Mouse (Mus musculus) megakaryocyte, embryonic 14.5 days (primary cell): Measurements from ENCODE around the gene Ddn.

Source experiments
- FLI1 ChIP-seq: IDR thresholded peaks from 2 replicates; pipeline ENCODE4 v1.6.1; 2012; ENCODE audit warnings: low read length, inconsistent platforms, mixed read lengths
- GATA1 ChIP-seq: IDR thresholded peaks from 3 replicates; pipeline ENCODE4 v1.6.1; 2012; ENCODE audit warnings: mixed read lengths, low read length, inconsistent platforms, borderline replicate concordance

DNA sequence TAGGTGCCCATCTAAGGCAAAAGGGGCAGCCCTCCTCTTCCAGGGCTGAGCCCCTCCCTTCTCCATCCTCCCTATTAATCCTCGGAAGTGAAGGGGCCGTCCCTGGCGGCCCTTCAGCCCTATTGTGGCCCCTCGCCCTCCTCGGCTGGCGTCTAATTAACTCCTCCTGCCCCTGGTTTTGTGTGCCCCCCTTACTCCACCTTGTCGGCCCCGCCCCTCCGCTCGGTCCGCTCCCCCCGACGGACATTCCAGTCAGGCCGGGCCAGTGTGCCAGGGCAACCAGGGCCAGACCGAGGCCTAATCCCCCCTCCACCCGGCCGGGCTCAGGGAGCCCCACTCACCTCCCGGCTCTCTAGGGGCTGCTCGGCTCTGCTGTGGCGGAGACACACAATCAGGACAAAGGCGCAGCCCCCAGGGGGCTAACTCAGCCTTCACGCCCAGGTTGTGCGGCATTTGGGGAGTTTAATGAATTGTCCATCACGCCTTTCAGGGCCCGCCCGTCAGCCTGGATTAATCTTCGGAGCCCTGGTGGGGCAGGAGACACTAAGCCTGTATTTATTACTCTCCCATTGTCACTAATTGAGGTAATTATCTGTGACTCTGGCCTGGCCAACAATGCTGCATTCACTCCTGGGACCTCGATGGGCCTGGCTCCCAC, 11.3 kb downstream of the Ddn start:
- TF ChIP-seq GATA1 (no peak), FLI1 (no peak)
